Mouse (Mus musculus): ENCODE results near the gene Rbfox2. TPM values are rescaled to one million over a fixed set of nuclear protein-coding genes. Genes with fewer than 3 reads are reported as not detected.

The Rbfox2 gene
- polyA plus RNA-seq, 1 experiment from 2014 or later: 53.2 TPM

DNA sequence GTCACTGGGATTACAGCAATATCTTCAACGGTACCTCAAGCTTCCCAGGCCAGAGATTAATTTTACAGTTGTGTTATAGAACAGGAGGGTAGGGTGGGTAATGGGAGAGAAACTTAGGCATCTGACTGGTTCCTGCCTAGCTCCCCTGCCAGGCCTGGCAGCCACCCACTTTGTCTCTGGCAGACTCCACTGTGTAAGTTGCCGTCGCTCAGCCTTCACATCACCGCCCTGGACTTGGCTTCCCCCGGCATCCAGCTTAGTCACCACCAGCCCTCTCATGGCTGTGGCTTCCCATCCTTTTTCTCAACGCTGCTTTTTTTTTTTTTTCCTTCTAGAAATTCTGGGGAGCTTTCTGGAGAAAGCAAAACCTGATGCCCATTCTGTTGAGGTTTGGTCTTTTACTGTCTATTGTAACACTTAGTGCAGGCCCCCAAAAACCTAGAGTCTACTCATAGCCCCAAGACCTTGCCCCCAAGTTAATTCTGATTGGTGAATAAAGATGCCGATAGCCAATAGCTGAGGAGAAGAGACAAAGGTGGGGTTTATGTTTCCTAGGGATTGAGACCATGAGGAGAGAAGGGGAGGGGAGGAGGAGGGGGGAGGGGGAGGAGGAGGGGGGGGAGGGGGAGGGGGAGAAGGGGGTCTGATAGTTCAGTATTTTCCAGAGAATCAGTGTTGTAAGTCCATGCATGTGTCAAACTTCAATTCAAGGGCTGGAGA lies 25.6 kb upstream of the Rbfox2 start:
- DNase-seq (ENCODE audit: low read depth, low spot score) (peak; percentile 35), ATAC-seq (no peak)
- no peaks in the 10 kb centered on the region for H3K27me3 ChIP-seq
- in situ Hi-C loops (cut with MboI; ENCODE audit: low pct_unique_long_range_greater_than_20kb): no loop called here
- CTCF ChIA-PET: interaction anchor here (1.1 kb wide), 1 partner anchor 106 kb away, joined by 3 read pairs; no protein-coding TSS in a partner anchor
- TF ChIP-seq CTCF (IDR thresholded peaks at IDR 0.05): no peak
- POLR2A ChIA-PET: interaction anchor here (0.9 kb wide), 1 partner anchor 22 kb away, joined by 4 read pairs; no protein-coding TSS in a partner anchor

DNA sequence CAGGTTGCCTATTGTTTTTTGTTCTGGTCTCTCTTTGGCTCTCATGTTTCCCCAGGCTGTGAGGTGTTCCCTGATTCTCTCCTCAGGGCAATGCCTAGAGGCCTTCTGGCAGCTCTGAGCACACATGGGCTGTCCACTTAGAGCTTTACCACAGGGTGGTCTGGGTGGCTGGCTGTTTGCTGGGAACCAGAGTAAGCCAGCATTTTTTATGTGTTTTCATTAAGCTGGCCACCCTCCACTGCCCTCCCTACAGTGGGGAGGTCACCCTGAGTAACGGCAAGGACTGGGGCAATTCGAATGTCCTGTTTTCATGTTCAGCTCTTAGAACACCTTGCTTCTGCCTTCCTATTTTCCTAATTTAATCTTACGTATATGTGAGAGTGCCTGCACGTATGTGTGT lies 24.6 kb upstream of the Rbfox2 start:
- ChIA-PET POLR2A (interaction anchor here (0.9 kb wide), 1 partner anchor 21 kb away, joined by 4 read pairs; no protein-coding TSS in a partner anchor), CTCF (no interaction called here)
- no peak for TF ChIP-seq CTCF (IDR thresholded peaks at IDR 0.05)
- in situ Hi-C loops (cut with MboI; ENCODE audit: low pct_unique_long_range_greater_than_20kb): no loop called here
- no peaks in the 10 kb centered on the region for H3K27me3 ChIP-seq
- ATAC-seq: no peak
- no peak for DNase-seq (ENCODE audit: low read depth, low spot score)

- no peak for DNase-seq (ENCODE audit: low read depth, low spot score)
- ChIA-PET CTCF (no interaction called here), POLR2A (no interaction called here)
- no peaks in the 10 kb centered on the region for H3K27me3 ChIP-seq
- TF ChIP-seq CTCF (IDR thresholded peaks at IDR 0.05): no peak
- no peak for ATAC-seq
- in situ Hi-C loops (cut with MboI; ENCODE audit: low pct_unique_long_range_greater_than_20kb): no loop called here
Observed at GRCm38 (mm10) chr15:77329681-77330180, 22.9 kb upstream of the Rbfox2 start.

- ChIA-PET CTCF (interaction anchor here (0.6 kb wide), 2 partner anchors 10 to 15 kb away, joined by 3 read pairs; no protein-coding TSS in a partner anchor), POLR2A (interaction anchor here (0.7 kb wide), 1 partner anchor 235 kb away, joined by 5 read pairs; no protein-coding TSS in a partner anchor)
- TF ChIP-seq CTCF (IDR thresholded peaks at IDR 0.05): no peak
- in situ Hi-C loops (cut with MboI; ENCODE audit: low pct_unique_long_range_greater_than_20kb): no loop called here
- no peaks in the 10 kb centered on the region for H3K27me3 ChIP-seq
- DNase-seq (ENCODE audit: low read depth, low spot score): no peak
- no peak for ATAC-seq
Observed at GRCm38 (mm10) chr15:77326361-77326760, 19.6 kb upstream of the Rbfox2 start.

- ChIA-PET CTCF (no interaction called here), POLR2A (interaction anchor here (1.0 kb wide), 1 partner anchor 33 kb away, joined by 3 read pairs; no protein-coding TSS in a partner anchor)
- DNase-seq (ENCODE audit: low read depth, low spot score) (no peak), ATAC-seq (no peak)
- H3K27me3 ChIP-seq: no peaks in the 10 kb centered on the region
- no peak for TF ChIP-seq CTCF (IDR thresholded peaks at IDR 0.05)
- in situ Hi-C loops (cut with MboI; ENCODE audit: low pct_unique_long_range_greater_than_20kb): no loop called here
Observed at GRCm38 (mm10) chr15:77324426-77324825, 17.6 kb upstream of the Rbfox2 start.

GRCm38 (mm10) chr15:77323226-77323625 lies 16.4 kb upstream of the Rbfox2 start:
- in situ Hi-C loops (cut with MboI; ENCODE audit: low pct_unique_long_range_greater_than_20kb): no loop called here
- H3K27me3 ChIP-seq: no peaks in the 10 kb centered on the region
- no peak for DNase-seq (ENCODE audit: low read depth, low spot score)
- ATAC-seq: no peak
- CTCF ChIA-PET: no interaction called here
- TF ChIP-seq CTCF (IDR thresholded peaks at IDR 0.05): no peak
- POLR2A ChIA-PET: no interaction called here

GRCm38 (mm10) chr15:77313701-77314100 lies 6.9 kb upstream of the Rbfox2 start:
- peaks cover 6% of the 10 kb centered on the region for H3K27me3 ChIP-seq
- in situ Hi-C loops (cut with MboI; ENCODE audit: low pct_unique_long_range_greater_than_20kb): no loop called here
- POLR2A ChIA-PET: no interaction called here
- no peak for ATAC-seq
- no peak for DNase-seq (ENCODE audit: low read depth, low spot score)
- TF ChIP-seq CTCF (IDR thresholded peaks at IDR 0.05): no peak
- CTCF ChIA-PET: no interaction called here

DNA sequence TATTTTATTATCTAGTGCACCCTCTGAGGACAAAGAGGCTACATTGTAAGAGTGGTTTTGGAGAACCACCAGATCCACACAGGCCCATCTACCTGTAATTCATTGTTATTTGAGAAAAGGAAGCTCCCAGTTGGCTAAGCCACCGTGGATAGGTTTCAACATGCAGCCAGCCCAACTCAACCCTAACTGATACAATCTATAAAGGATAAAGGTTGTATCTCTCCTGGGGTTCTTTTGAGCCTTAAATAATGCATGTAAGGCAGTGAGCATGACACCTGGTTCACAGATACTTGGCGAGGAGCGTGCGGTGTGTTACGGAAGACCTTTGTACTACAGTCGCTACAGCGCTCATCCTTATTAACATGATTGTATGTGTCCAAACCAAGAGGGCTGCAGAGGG lies 6.0 kb upstream of the Rbfox2 start:
- in situ Hi-C loops (cut with MboI; ENCODE audit: low pct_unique_long_range_greater_than_20kb): no loop called here
- no peak for TF ChIP-seq CTCF (IDR thresholded peaks at IDR 0.05)
- ChIA-PET POLR2A (no interaction called here), CTCF (interaction anchor here (1.0 kb wide), 1 partner anchor 38 kb away, joined by 5 read pairs; no protein-coding TSS in a partner anchor)
- peaks cover 6% of the 10 kb centered on the region for H3K27me3 ChIP-seq
- ATAC-seq (no peak), DNase-seq (ENCODE audit: low read depth, low spot score) (no peak)

GRCm38 (mm10) chr15:77307767-77308495 lies 1.1 kb upstream of the Rbfox2 start:
- ChIA-PET POLR2A (no interaction called here), CTCF (interaction anchor here (1.3 to 2.0 kb wide), 3 partner anchors 29 to 82 kb away, joined by 3 to 5 read pairs (median 4); no protein-coding TSS in a partner anchor)
- peaks cover 6% of the 10 kb centered on the region for H3K27me3 ChIP-seq
- in situ Hi-C loops (cut with MboI; ENCODE audit: low pct_unique_long_range_greater_than_20kb): no loop called here
- ATAC-seq: no peak
- no peak for TF ChIP-seq CTCF (IDR thresholded peaks at IDR 0.05)
- no peak for DNase-seq (ENCODE audit: low read depth, low spot score)

GRCm38 (mm10) chr15:77305852-77306546 lies 805 bp downstream of the Rbfox2 start:
- ChIA-PET CTCF (interaction anchor here (1.3 to 1.8 kb wide), 2 partner anchors 14 to 53 kb away, joined by 3 to 8 read pairs; no protein-coding TSS in a partner anchor), POLR2A (interaction anchor here (0.6 to 1.8 kb wide), 4 partner anchors 10 to 314 kb away, joined by 3 to 5 read pairs (median 4); no protein-coding TSS in a partner anchor)
- peaks cover 4% of the 10 kb centered on the region for H3K27me3 ChIP-seq
- ATAC-seq: peak; percentile 20
- in situ Hi-C loops (cut with MboI; ENCODE audit: low pct_unique_long_range_greater_than_20kb): no loop called here
- TF ChIP-seq CTCF (IDR thresholded peaks at IDR 0.05): no peak
- peak; percentile 39 for DNase-seq (ENCODE audit: low read depth, low spot score)

Data from Patski (cell line).